Mouse (Mus musculus): Measurements from ENCODE around the gene Zc3h12d. TPM values are rescaled to one million over a fixed set of nuclear protein-coding genes. Genes with fewer than 3 reads are reported as not detected.

Zc3h12d gene
- polyA plus RNA-seq, 1 experiment from 2014 or later, result 0.21 TPM

- Histone ChIP-seq H3K36me3 (no peaks in the 10 kb centered on the region), H3K4me3 (replicated peaks) (no peak overlapping the region), H3K4me2 (replicated peaks) (no peak overlapping the region), H3K9me3 (replicated peaks) (no peaks in the 10 kb centered on the region), H3K4me1 (no peaks in the 10 kb centered on the region), H3K27me3 (no peaks in the 10 kb centered on the region; the same call in 1 of the 2 replicates), H3K27ac (replicated peaks) (no peak overlapping the region), H3K9ac (no peak overlapping the region)
- WGBS, result 79% methylated on average over 22 of the region's 22 CpGs
- ATAC-seq (ENCODE audit: insufficient number of reproducible peaks, low FRiP score, low TSS enrichment, low read depth), result no peak
These were observed 7.5 kb downstream of the Zc3h12d start for GRCm38 (mm10) chr10:7839551-7840352.

DNA sequence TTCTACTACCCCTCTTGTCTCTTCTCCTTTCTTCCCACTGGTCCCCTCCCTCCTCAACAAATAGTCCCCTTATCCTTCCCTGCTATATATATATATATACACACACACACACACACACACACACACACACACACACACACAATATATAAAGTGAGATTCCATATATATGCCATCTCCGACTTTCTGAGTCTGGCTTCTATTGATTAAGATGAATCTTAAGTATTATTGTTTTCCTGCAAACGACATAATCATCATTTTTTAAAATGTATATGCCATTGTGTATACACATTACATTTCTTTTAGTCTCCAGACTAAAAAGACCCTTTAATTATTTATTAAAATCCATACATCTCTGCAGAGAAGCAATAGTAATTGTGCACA, 8.1 kb downstream of the Zc3h12d start:
- Histone ChIP-seq H3K4me1 (no peaks in the 10 kb centered on the region), H3K27ac (replicated peaks) (no peak overlapping the region), H3K36me3 (no peaks in the 10 kb centered on the region), H3K4me2 (replicated peaks) (no peak overlapping the region), H3K9me3 (replicated peaks) (no peaks in the 10 kb centered on the region), H3K4me3 (replicated peaks) (no peak overlapping the region), H3K27me3 (no peaks in the 10 kb centered on the region; the same call in 1 of the 2 replicates), H3K9ac (no peak overlapping the region)
- ATAC-seq (ENCODE audit: insufficient number of reproducible peaks, low FRiP score, low TSS enrichment, low read depth), result no peak
- 80% methylated on average over 2 of the region's 2 CpGs for WGBS

- 55% methylated on average over 3 of the region's 3 CpGs for WGBS
- H3K36me3 ChIP-seq, result no peaks in the 10 kb centered on the region
- no peak overlapping the region for H3K4me3 ChIP-seq (replicated peaks)
- no peak overlapping the region for H3K4me2 ChIP-seq (replicated peaks)
- H3K27me3 ChIP-seq, result no peaks in the 10 kb centered on the region; the same call in 1 of the 2 replicates
- ATAC-seq (ENCODE audit: insufficient number of reproducible peaks, low FRiP score, low TSS enrichment, low read depth), result no peak
- H3K9ac ChIP-seq, result no peak overlapping the region
- H3K9me3 ChIP-seq (replicated peaks), result no peaks in the 10 kb centered on the region
- H3K4me1 ChIP-seq, result no peaks in the 10 kb centered on the region
- no peak overlapping the region for H3K27ac ChIP-seq (replicated peaks)
These were observed 8.5 kb downstream of the Zc3h12d start for GRCm38 (mm10) chr10:7840785-7841184.

DNA sequence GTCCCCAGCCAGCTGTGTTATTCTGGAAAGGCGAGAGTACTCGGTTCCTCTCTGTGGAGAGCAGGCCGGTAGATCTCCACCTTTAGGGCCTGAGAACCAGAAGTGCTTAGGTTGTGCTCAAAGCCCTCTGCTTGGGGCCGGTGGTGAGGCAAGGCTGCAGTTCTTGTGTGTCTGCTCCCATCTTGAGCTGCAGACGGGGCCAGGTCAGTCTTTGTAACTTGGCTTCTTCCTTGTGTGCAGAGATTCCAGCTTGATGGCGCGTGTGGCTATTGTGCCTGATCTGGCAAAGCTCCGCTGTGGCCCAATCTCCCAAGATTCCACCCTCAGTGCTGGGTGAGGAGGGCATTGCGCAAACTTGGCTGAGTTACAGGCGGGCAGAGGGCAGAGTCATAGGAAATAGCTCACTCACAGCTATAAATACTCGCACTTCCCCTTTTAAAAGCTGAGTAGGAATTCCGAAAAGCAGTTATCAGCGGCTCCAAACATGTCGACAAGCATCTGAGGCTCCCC, 9.4 kb downstream of the Zc3h12d start:
- no peaks in the 10 kb centered on the region for H3K9me3 ChIP-seq (replicated peaks)
- no peak for ATAC-seq (ENCODE audit: insufficient number of reproducible peaks, low FRiP score, low TSS enrichment, low read depth)
- no peak overlapping the region for H3K27ac ChIP-seq (replicated peaks)
- no peak overlapping the region for H3K9ac ChIP-seq
- no peaks in the 10 kb centered on the region for H3K4me1 ChIP-seq
- WGBS, result 58% methylated on average over 14 of the region's 14 CpGs
- no peaks in the 10 kb centered on the region; the same call in 1 of the 2 replicates for H3K27me3 ChIP-seq
- no peaks in the 10 kb centered on the region for H3K36me3 ChIP-seq
- H3K4me3 ChIP-seq (replicated peaks), result no peak overlapping the region
- no peak overlapping the region for H3K4me2 ChIP-seq (replicated peaks)

GRCm38 (mm10) chr10:7843181-7843580, 10.9 kb downstream of the Zc3h12d start:
- Histone ChIP-seq H3K27ac (replicated peaks) (no peak overlapping the region), H3K4me2 (replicated peaks) (no peak overlapping the region), H3K27me3 (no peaks in the 10 kb centered on the region; the same call in 1 of the 2 replicates), H3K4me3 (replicated peaks) (no peak overlapping the region), H3K9ac (no peak overlapping the region), H3K4me1 (no peaks in the 10 kb centered on the region), H3K9me3 (replicated peaks) (no peaks in the 10 kb centered on the region), H3K36me3 (no peaks in the 10 kb centered on the region)
- 88% methylated on average over 4 of the region's 4 CpGs for WGBS
- ATAC-seq (ENCODE audit: insufficient number of reproducible peaks, low FRiP score, low TSS enrichment, low read depth), result no peak

DNA sequence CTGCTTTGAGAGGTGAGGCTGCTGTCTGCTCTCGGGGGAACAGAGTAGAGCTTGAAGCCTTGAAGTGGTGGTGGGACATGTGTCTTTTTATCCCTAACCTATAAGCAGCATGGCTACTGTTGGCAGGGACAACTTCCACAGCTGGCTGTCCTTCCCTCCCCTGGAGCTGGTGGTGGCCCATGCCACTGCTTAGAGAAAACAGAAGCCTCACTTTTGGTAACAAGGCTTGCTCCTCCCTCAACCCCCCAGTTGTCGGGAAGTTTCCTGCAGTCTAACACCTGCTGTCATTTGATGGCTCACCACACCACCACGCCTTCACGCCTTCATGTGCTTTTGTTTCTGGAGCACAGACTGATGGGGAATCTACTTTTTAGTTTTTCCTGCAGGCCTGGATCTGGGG, 11.9 kb downstream of the Zc3h12d start:
- H3K4me1 ChIP-seq, result no peaks in the 10 kb centered on the region

DNA sequence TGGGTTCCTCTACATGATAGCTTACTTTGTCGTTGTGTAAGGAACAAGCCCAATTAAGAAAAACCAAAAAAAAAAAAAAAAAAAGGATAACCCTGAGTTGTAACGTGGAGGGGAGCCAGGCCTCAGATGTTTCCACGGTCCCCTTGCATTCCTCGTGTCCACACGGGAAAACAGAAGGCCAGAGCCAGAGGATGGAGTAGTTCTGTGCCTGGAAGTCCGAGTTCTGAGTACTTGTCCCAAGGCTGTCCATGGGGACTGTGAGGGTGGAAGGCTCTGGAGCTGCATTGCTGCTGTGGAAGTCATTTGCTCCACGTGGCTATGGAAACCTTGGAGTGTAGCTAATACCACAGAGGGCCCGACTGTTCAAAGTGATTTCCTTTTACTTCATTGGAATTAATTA, 12.9 kb downstream of the Zc3h12d start:
- no peak overlapping the region for H3K4me2 ChIP-seq (replicated peaks)
- 66% methylated on average over 8 of the region's 8 CpGs for WGBS
- no peak overlapping the region for H3K9ac ChIP-seq
- no peaks in the 10 kb centered on the region for H3K36me3 ChIP-seq
- H3K9me3 ChIP-seq (replicated peaks), result no peaks in the 10 kb centered on the region
- no peak for ATAC-seq (ENCODE audit: insufficient number of reproducible peaks, low FRiP score, low TSS enrichment, low read depth)
- H3K27me3 ChIP-seq, result no peaks in the 10 kb centered on the region
- no peak overlapping the region for H3K27ac ChIP-seq (replicated peaks)
- no peaks in the 10 kb centered on the region for H3K4me1 ChIP-seq
- H3K4me3 ChIP-seq (replicated peaks), result no peak overlapping the region

More for the DNA sequence above, 11.9 kb downstream of the Zc3h12d start:
- no peaks in the 10 kb centered on the region for H3K9me3 ChIP-seq (replicated peaks)
- H3K27me3 ChIP-seq, result no peaks in the 10 kb centered on the region; the same call in 1 of the 2 replicates
- H3K9ac ChIP-seq, result no peak overlapping the region
- H3K4me3 ChIP-seq (replicated peaks), result no peak overlapping the region
- ATAC-seq (ENCODE audit: insufficient number of reproducible peaks, low FRiP score, low TSS enrichment, low read depth), result no peak
- no peak overlapping the region for H3K4me2 ChIP-seq (replicated peaks)
- no peaks in the 10 kb centered on the region for H3K36me3 ChIP-seq
- 76% methylated on average over 4 of the region's 4 CpGs for whole genome bisulfite sequencing
- no peak overlapping the region for H3K27ac ChIP-seq (replicated peaks)

GRCm38 (mm10) chr10:7845991-7846390, 13.7 kb downstream of the Zc3h12d start:
- WGBS, result 78% methylated on average over 4 of the region's 4 CpGs

GRCm38 (mm10) chr10:7847166-7847605, 14.9 kb downstream of the Zc3h12d start:
- no peak overlapping the region for H3K27ac ChIP-seq (replicated peaks)
- H3K36me3 ChIP-seq, result no peaks in the 10 kb centered on the region
- WGBS, result 82% methylated on average over 2 of the region's 2 CpGs
- H3K9ac ChIP-seq, result no peak overlapping the region
- no peak for ATAC-seq (ENCODE audit: insufficient number of reproducible peaks, low FRiP score, low TSS enrichment, low read depth)
- no peaks in the 10 kb centered on the region for H3K27me3 ChIP-seq
- no peak overlapping the region for H3K4me3 ChIP-seq (replicated peaks)
- no peaks in the 10 kb centered on the region for H3K9me3 ChIP-seq (replicated peaks)
- no peaks in the 10 kb centered on the region for H3K4me1 ChIP-seq
- no peak overlapping the region for H3K4me2 ChIP-seq (replicated peaks)

More at GRCm38 (mm10) chr10:7845991-7846390, 13.7 kb downstream of the Zc3h12d start:
- ATAC-seq (ENCODE audit: insufficient number of reproducible peaks, low FRiP score, low TSS enrichment, low read depth), result no peak
- H3K4me3 ChIP-seq (replicated peaks), result no peak overlapping the region
- H3K4me2 ChIP-seq (replicated peaks), result no peak overlapping the region
- no peaks in the 10 kb centered on the region for H3K36me3 ChIP-seq
- H3K9me3 ChIP-seq (replicated peaks), result no peaks in the 10 kb centered on the region
- H3K9ac ChIP-seq, result no peak overlapping the region
- no peak overlapping the region for H3K27ac ChIP-seq (replicated peaks)
- H3K27me3 ChIP-seq, result no peaks in the 10 kb centered on the region
- H3K4me1 ChIP-seq, result no peaks in the 10 kb centered on the region

DNA sequence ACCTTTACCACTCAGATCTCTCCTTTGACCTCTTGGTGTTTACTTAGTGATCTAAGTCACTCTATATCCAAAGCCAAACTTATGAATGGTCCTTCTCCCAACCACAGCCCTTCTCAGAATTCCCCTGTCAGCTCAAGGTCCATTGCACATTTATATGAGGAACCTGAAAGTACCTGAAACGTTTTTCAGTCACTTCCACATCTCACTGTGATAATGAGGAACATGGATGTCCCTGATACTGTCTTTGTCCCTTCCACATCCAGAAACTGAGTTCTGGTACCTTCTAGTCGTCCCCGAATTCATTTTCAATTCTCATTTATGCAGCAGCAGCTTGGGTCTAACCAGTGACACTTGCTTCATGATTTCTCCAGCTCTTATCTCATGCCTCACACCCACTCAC, 19.6 kb downstream of the Zc3h12d start:
- H3K9me3 ChIP-seq (replicated peaks), result no peaks in the 10 kb centered on the region
- H3K4me1 ChIP-seq, result no peaks in the 10 kb centered on the region
- no peak overlapping the region for H3K9ac ChIP-seq
- ATAC-seq (ENCODE audit: insufficient number of reproducible peaks, low FRiP score, low TSS enrichment, low read depth), result no peak
- no peaks in the 10 kb centered on the region for H3K27me3 ChIP-seq
- no peak overlapping the region for H3K27ac ChIP-seq (replicated peaks)
- H3K36me3 ChIP-seq, result no peaks in the 10 kb centered on the region
- 63% methylated on average over 3 of the region's 3 CpGs for WGBS
- H3K4me2 ChIP-seq (replicated peaks), result no peak overlapping the region
- H3K4me3 ChIP-seq (replicated peaks), result no peak overlapping the region

DNA sequence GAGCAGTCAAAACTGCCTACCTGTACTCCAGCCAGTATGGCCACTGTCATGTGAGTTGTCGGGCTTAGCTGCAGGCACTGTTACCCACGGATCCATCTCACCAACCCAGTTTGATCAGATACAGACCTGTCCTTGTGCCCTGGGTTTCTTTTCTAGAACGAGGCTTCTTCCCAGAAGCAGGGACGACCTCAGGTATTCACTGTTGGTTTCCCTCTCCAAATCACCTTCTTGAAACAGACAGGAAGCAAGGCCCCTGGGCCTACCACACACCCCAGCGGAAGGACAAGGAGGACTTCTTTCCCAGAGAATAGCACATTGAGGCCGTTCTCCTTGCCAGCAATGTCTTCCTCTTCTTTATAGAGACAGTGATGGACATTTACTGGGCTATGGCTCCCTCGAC, 28.2 kb downstream of the Zc3h12d start:
- WGBS, result 83% methylated on average over 7 of the region's 7 CpGs
- Histone ChIP-seq H3K4me1 (0 out of 2 replicates have a peak, but pooled peaks cover 4% of the 10 kb centered on the region), H3K36me3 (no peaks in the 10 kb centered on the region), H3K4me2 (replicated peaks) (no peak overlapping the region), H3K27me3 (no peaks in the 10 kb centered on the region), H3K9me3 (replicated peaks) (no peaks in the 10 kb centered on the region), H3K27ac (replicated peaks) (no peak overlapping the region), H3K4me3 (replicated peaks) (no peak overlapping the region), H3K9ac (no peak overlapping the region)
- no peak for ATAC-seq (ENCODE audit: insufficient number of reproducible peaks, low FRiP score, low TSS enrichment, low read depth)

Measured in embryonic facial prominence, embryonic 15.5 days (tissue).